Mouse (Mus musculus): Measurements from ENCODE around the gene Mia. TPM values are rescaled to one million over a fixed set of nuclear protein-coding genes. Genes with fewer than 3 reads are reported as not detected.
A peak's percentile ranks its signal among the peaks of the same experiment; 100 is the strongest.

The Mia gene
- polyA plus RNA-seq, 1 experiment from 2014 or later: 4.8 TPM

DNA sequence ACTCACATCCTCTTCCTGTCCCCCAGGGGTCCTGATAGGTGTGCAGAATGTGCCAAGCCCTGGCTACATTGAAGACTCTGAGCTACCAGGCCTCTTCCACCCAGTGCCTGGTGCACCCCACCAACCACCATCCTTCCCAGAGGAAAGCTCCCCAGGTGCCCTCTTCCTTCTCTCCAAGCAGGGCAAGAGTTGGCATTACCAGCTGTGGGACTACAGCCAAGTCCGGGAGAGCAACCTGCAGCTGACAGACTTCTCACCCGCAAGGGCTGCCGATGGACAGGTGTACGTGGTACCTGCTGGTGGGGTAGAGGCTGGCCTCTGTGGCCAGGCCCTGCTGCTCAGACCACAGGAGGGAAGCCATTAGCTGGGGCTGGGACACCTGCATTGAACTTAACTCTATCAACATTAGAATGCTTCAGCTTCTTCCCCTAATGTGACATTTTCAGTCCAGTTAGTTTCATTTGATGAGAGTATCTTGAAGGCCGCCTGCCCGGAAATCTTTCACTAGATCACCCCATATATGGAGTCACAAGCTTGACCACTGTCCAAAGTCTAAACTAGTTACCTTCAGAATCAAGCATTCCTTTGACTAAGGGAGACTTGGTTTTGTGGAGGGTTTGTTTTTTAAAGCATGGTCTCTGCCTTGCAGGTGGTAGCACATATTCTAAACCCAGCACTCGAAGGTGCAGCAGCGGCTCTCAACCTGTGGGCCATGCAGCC, 22.9 kb upstream of the Mia start:
- no peak overlapping the region for H3K27ac ChIP-seq
- no peaks in the 10 kb centered on the region for H3K4me1 ChIP-seq
- no peaks in the 10 kb centered on the region for H3K9me3 ChIP-seq
- H3K4me3 ChIP-seq: no peak overlapping the region
- no peak overlapping the region for H3K9ac ChIP-seq
- no peak overlapping the region for H3K4me2 ChIP-seq (replicated peaks)
- H3K36me3 ChIP-seq: peaks cover 52% of the 10 kb centered on the region
- no peak for ATAC-seq (ENCODE audit: low FRiP score, low read depth)
- WGBS: 96% methylated on average over 8 of the region's 8 CpGs
- H3K27me3 ChIP-seq (replicated peaks): no peaks in the 10 kb centered on the region

GRCm38 (mm10) chr7:27198779-27199178, 17.8 kb upstream of the Mia start:
- Histone ChIP-seq H3K9me3 (no peaks in the 10 kb centered on the region), H3K36me3 (peaks cover 29% of the 10 kb centered on the region), H3K27me3 (replicated peaks) (no peaks in the 10 kb centered on the region), H3K4me3 (no peak overlapping the region), H3K9ac (no peak overlapping the region), H3K4me1 (peaks cover 12% of the 10 kb centered on the region), H3K4me2 (replicated peaks) (no peak overlapping the region), H3K27ac (no peak overlapping the region)
- 94% methylated on average over 8 of the region's 8 CpGs for WGBS
- ATAC-seq (ENCODE audit: low FRiP score, low read depth): no peak

DNA sequence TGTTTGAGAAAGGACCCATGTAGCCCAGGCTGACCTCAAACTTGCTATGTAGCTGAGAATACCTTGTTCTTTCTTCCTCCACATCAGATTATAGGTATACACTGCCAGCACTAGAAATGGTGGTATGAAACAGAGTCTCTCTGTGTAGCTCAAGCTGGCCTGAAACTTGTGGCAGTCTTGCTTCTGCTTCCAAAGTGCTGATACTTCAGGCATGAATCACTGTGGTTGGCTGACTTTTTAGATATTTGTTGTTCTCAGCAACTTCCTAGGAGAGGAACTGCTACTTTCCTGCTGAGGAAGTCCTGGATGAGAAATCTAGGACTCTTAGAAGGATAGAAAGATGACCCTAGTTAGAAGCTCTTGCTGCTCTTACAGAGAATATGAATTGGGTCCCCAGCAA, 17.4 kb upstream of the Mia start:
- Histone ChIP-seq H3K9me3 (no peaks in the 10 kb centered on the region), H3K4me1 (peaks cover 16% of the 10 kb centered on the region), H3K27me3 (replicated peaks) (no peaks in the 10 kb centered on the region), H3K27ac (no peak overlapping the region), H3K4me3 (no peak overlapping the region), H3K9ac (no peak overlapping the region), H3K36me3 (peaks cover 29% of the 10 kb centered on the region), H3K4me2 (replicated peaks) (no peak overlapping the region)
- no peak for ATAC-seq (ENCODE audit: low FRiP score, low read depth)

- WGBS: 91% methylated on average over 8 of the region's 8 CpGs
Observed at GRCm38 (mm10) chr7:27197634-27198033, 16.7 kb upstream of the Mia start.

GRCm38 (mm10) chr7:27197136-27197535, 16.2 kb upstream of the Mia start:
- no peak overlapping the region for H3K4me3 ChIP-seq
- ATAC-seq (ENCODE audit: low FRiP score, low read depth): no peak
- no peaks in the 10 kb centered on the region for H3K9me3 ChIP-seq
- peaks cover 20% of the 10 kb centered on the region for H3K4me1 ChIP-seq
- H3K4me2 ChIP-seq (replicated peaks): peak overlapping the region; percentile 14; the same call in 1 of the 2 replicates
- 85% methylated on average over 3 of the region's 3 CpGs for WGBS
- peaks cover 29% of the 10 kb centered on the region for H3K36me3 ChIP-seq
- no peak overlapping the region for H3K9ac ChIP-seq
- H3K27me3 ChIP-seq (replicated peaks): no peaks in the 10 kb centered on the region
- no peak overlapping the region for H3K27ac ChIP-seq

More at GRCm38 (mm10) chr7:27197634-27198033, 16.7 kb upstream of the Mia start:
- Histone ChIP-seq H3K27ac (no peak overlapping the region), H3K4me3 (no peak overlapping the region), H3K27me3 (replicated peaks) (no peaks in the 10 kb centered on the region), H3K4me1 (peaks cover 20% of the 10 kb centered on the region), H3K4me2 (replicated peaks) (no peak overlapping the region), H3K36me3 (peaks cover 29% of the 10 kb centered on the region), H3K9ac (no peak overlapping the region), H3K9me3 (no peaks in the 10 kb centered on the region)
- no peak for ATAC-seq (ENCODE audit: low FRiP score, low read depth)

GRCm38 (mm10) chr7:27195681-27196611, 15.0 kb upstream of the Mia start, which contains the start of the genes BC024978 and Snrpa:
Gene BC024978, plus strand, starts transcription at chr7:27195781.
Gene Snrpa, minus strand, starts transcription at chr7:27196271.
- Histone ChIP-seq H3K4me1 (peaks cover 20% of the 10 kb centered on the region), H3K9me3 (no peaks in the 10 kb centered on the region), H3K27ac (peak within 1 kb of the TSS; percentile 83), H3K36me3 (peaks cover 37% of the 10 kb centered on the region), H3K27me3 (replicated peaks) (no peaks in the 10 kb centered on the region), H3K9ac (peak within 1 kb of the TSS; percentile 83), H3K4me3 (peak within 1 kb of the TSS; percentile 78), H3K4me2 (replicated peaks) (peak within 1 kb of the TSS; percentile 91)
- 2% methylated on average over 64 of the region's 64 CpGs for WGBS
- ATAC-seq (ENCODE audit: low FRiP score, low read depth): peak; percentile 99

GRCm38 (mm10) chr7:27193731-27194130, 12.8 kb upstream of the Mia start:
- H3K27me3 ChIP-seq (replicated peaks): no peaks in the 10 kb centered on the region
- H3K4me1 ChIP-seq: peaks cover 20% of the 10 kb centered on the region
- ATAC-seq (ENCODE audit: low FRiP score, low read depth): no peak
- H3K4me2 ChIP-seq (replicated peaks): peak overlapping the region; percentile 14; the same call in 1 of the 2 replicates
- H3K9me3 ChIP-seq: no peaks in the 10 kb centered on the region
- 91% methylated on average over 4 of the region's 4 CpGs for WGBS
- no peak overlapping the region for H3K9ac ChIP-seq
- no peak overlapping the region for H3K4me3 ChIP-seq
- peaks cover 54% of the 10 kb centered on the region for H3K36me3 ChIP-seq
- no peak overlapping the region for H3K27ac ChIP-seq

DNA sequence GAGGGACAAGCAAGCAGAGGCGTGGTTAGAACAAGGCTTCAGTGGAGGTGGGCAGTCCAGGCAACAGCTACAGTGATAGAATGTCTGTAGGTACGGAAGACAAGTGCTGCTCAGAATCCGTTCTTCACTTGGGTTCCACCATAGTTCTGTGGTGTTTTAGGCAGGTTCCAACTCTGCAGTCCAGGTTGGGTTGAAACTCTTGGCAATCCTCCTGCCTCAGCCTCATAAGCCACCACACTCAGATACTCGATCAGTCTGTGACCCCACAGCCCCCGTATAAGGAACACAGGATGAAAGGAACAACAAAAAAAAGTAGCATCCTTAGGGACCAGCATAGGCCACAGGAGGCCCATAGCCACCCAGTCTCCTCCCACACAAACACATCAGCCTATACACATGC, 11.5 kb upstream of the Mia start:
- Histone ChIP-seq H3K9me3 (no peaks in the 10 kb centered on the region), H3K4me3 (no peak overlapping the region), H3K27ac (no peak overlapping the region), H3K4me2 (replicated peaks) (no peak overlapping the region), H3K4me1 (peaks cover 20% of the 10 kb centered on the region), H3K9ac (no peak overlapping the region), H3K27me3 (replicated peaks) (no peaks in the 10 kb centered on the region), H3K36me3 (peaks cover 67% of the 10 kb centered on the region)
- no peak for ATAC-seq (ENCODE audit: low FRiP score, low read depth)
- 100% methylated on average over 5 of the region's 5 CpGs for WGBS

DNA sequence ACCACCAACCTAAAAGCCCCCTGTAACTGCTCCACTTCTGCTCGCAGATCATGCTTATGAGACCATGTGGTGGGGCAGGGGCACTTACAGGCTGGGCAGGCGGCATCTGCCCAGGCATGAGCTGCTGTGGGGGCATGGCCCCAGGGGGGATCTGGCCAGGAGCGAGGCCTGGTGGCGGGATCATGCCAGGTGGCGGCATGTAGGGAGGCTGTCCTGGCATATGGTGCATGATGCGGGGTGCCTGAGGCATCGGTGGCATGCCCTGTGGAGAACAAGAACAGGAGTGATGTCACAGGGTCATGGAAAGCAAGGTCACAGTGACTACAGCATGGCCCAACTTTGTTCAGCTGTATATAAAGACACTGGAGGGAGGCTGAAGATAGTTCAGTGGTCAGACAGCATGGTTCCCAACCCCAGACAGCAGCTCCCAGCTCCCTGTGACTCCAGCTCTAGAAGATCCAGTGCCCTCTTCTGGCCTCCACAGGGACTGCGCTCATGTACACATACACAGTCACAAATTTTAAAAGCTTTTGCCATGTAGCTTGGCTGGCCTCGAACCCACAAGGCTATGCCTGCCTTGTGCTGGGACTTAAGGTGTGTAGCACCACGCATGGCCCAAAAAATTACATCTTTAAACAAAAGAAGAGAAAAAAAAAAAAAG, 8.4 kb upstream of the Mia start:
- Histone ChIP-seq H3K9ac (no peak overlapping the region), H3K4me1 (peaks cover 12% of the 10 kb centered on the region), H3K4me2 (replicated peaks) (no peak overlapping the region), H3K27me3 (replicated peaks) (no peaks in the 10 kb centered on the region), H3K4me3 (no peak overlapping the region), H3K27ac (no peak overlapping the region), H3K9me3 (no peaks in the 10 kb centered on the region), H3K36me3 (peaks cover 97% of the 10 kb centered on the region)
- WGBS: 95% methylated on average over 10 of the region's 10 CpGs
- ATAC-seq (ENCODE audit: low FRiP score, low read depth): no peak

GRCm38 (mm10) chr7:27185986-27186385, 5.0 kb upstream of the Mia start:
- H3K4me3 ChIP-seq: no peak overlapping the region
- H3K27me3 ChIP-seq (replicated peaks): no peaks in the 10 kb centered on the region
- 97% methylated on average over 5 of the region's 5 CpGs for whole genome bisulfite sequencing
- no peak for ATAC-seq (ENCODE audit: low FRiP score, low read depth)
- H3K9me3 ChIP-seq: no peaks in the 10 kb centered on the region
- H3K36me3 ChIP-seq: peaks cover 76% of the 10 kb centered on the region
- H3K27ac ChIP-seq: no peak overlapping the region
- H3K4me2 ChIP-seq (replicated peaks): no peak overlapping the region
- H3K4me1 ChIP-seq: no peaks in the 10 kb centered on the region
- no peak overlapping the region for H3K9ac ChIP-seq

DNA sequence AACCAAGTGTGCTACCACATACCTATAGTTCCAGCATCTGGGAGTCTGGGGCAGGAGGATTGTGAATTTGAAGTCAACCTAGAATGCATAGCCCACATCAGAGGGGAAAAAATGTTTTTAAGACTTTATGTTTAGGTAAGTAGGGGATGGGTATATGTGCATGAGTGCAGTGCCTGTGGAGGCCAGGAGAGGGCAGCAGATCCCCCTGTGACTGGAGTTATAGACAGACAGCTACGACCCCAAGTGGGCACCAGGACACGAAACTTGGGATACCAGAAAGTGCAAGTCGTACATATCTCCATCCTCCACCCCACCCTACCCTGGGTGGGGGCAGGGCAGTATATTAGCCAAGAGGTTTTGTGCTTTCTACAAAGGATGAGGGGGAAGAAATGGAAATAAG, 4.0 kb upstream of the Mia start:
- Histone ChIP-seq H3K27me3 (replicated peaks) (no peaks in the 10 kb centered on the region), H3K27ac (no peak overlapping the region), H3K9ac (no peak overlapping the region), H3K9me3 (no peaks in the 10 kb centered on the region), H3K4me2 (replicated peaks) (no peak overlapping the region), H3K4me1 (no peaks in the 10 kb centered on the region), H3K36me3 (peaks cover 66% of the 10 kb centered on the region), H3K4me3 (no peak overlapping the region)
- WGBS: 85% methylated on average over 3 of the region's 3 CpGs
- ATAC-seq (ENCODE audit: low FRiP score, low read depth): no peak

- H3K4me1 ChIP-seq: peaks cover 9% of the 10 kb centered on the region
- no peaks in the 10 kb centered on the region for H3K9me3 ChIP-seq
- H3K27ac ChIP-seq: no peak overlapping the region
- no peaks in the 10 kb centered on the region for H3K27me3 ChIP-seq (replicated peaks)
- no peak overlapping the region for H3K4me2 ChIP-seq (replicated peaks)
- peaks cover 41% of the 10 kb centered on the region for H3K36me3 ChIP-seq
- no peak overlapping the region for H3K4me3 ChIP-seq
- WGBS: 91% methylated on average over 1 of the region's 1 CpGs
- H3K9ac ChIP-seq: no peak overlapping the region
- no peak for ATAC-seq (ENCODE audit: low FRiP score, low read depth)
Observed at GRCm38 (mm10) chr7:27182498-27182897, 1.5 kb upstream of the Mia start.

All from neural tube, embryonic 12.5 days (tissue).